Mouse (Mus musculus) embryonic facial prominence, embryonic 11.5 days (tissue): ENCODE results near the gene Mctp2. TPM values are rescaled to one million over a fixed set of nuclear protein-coding genes. Genes with fewer than 3 reads are reported as not detected.

Source experiments
- ATAC-seq: fragments of 200-750 bp; cut with Nextera tagmentation; replicated peaks from 2 replicates; pipeline ENCODE4 v1.8.0; 2017; ENCODE audit warnings: low read depth; ENCODE audit not compliant: insufficient number of reproducible peaks, low FRiP score, low TSS enrichment
- DNase-seq: peaks from one replicate; pipeline ENCODE4 v3.0.0-alpha.2; 2015; ENCODE audit warnings: low spot score
- H3K27ac ChIP-seq: fragments of 300-500 bp; sonication (generic); replicated peaks from 2 replicates; pipeline ENCODE4 v1.5.1; 2014; ENCODE audit warnings: mild to moderate bottlenecking, low read depth, low read length, control low read depth
- H3K27me3 ChIP-seq: fragments of 300-500 bp; sonication (generic); 2 replicates; pipeline ENCODE4 v1.6.1; 2014; ENCODE audit warnings: mild to moderate bottlenecking, low read length, moderate library complexity, mixed read lengths; ENCODE audit not compliant: control insufficient read depth, insufficient read depth
- H3K36me3 ChIP-seq: fragments of 300-500 bp; sonication (generic); replicated peaks from 2 replicates; pipeline ENCODE4 v1.6.1; 2014; ENCODE audit warnings: low read depth, mild to moderate bottlenecking, low read length, moderate library complexity, mixed read lengths; ENCODE audit not compliant: control insufficient read depth, insufficient read depth
- H3K4me1 ChIP-seq: fragments of 300-500 bp; sonication (generic); 2 replicates; pipeline ENCODE4 v1.6.1; 2014; ENCODE audit warnings: low read length, mixed read lengths; ENCODE audit not compliant: control insufficient read depth, insufficient read depth
- H3K4me2 ChIP-seq: fragments of 300-500 bp; sonication (generic); 2 replicates; pipeline ENCODE4 v1.6.1; 2014; ENCODE audit warnings: low read depth, mild to moderate bottlenecking, control low read depth, low read length, moderate library complexity
- H3K4me3 ChIP-seq: fragments of 300-500 bp; sonication (generic); 2 replicates; pipeline ENCODE4 v1.5.1; 2014; ENCODE audit warnings: low read depth, low read length, control low read depth
- H3K9ac ChIP-seq: fragments of 300-500 bp; sonication (generic); replicated peaks from 2 replicates; pipeline ENCODE4 v1.6.1; 2014; ENCODE audit warnings: mild to moderate bottlenecking, control low read depth, low read length
- H3K9me3 ChIP-seq: fragments of 300-500 bp; sonication (generic); replicated peaks from 2 replicates; pipeline ENCODE4 v1.6.1; 2016; ENCODE audit warnings: mild to moderate bottlenecking, low read length, inconsistent platforms, mixed read lengths; ENCODE audit not compliant: control insufficient read depth
- WGBS: fragments of 180-500 bp; shearing (Covaris S2); extraction: QIAGEN DNeasy Blood & Tissue Kit; methylation state at CpG from one replicate; pipeline ENCODE4 v1.1.7; 2014; 5-methylcytosine and 5-hydroxymethylcytosine counted together
- polyA plus RNA-seq: library from polyadenylated mRNA; unstranded; fragments of >200 nt; fragmentation: Nextera tagmentation; extraction: Ambion mirVana; gene quantifications from 2 replicates; pipeline ENCODE4 v1.2.1, GENCODE M21; 2014

The Mctp2 gene
- polyA plus RNA-seq, 1 experiment from 2014 or later, result 0.52 TPM

DNA sequence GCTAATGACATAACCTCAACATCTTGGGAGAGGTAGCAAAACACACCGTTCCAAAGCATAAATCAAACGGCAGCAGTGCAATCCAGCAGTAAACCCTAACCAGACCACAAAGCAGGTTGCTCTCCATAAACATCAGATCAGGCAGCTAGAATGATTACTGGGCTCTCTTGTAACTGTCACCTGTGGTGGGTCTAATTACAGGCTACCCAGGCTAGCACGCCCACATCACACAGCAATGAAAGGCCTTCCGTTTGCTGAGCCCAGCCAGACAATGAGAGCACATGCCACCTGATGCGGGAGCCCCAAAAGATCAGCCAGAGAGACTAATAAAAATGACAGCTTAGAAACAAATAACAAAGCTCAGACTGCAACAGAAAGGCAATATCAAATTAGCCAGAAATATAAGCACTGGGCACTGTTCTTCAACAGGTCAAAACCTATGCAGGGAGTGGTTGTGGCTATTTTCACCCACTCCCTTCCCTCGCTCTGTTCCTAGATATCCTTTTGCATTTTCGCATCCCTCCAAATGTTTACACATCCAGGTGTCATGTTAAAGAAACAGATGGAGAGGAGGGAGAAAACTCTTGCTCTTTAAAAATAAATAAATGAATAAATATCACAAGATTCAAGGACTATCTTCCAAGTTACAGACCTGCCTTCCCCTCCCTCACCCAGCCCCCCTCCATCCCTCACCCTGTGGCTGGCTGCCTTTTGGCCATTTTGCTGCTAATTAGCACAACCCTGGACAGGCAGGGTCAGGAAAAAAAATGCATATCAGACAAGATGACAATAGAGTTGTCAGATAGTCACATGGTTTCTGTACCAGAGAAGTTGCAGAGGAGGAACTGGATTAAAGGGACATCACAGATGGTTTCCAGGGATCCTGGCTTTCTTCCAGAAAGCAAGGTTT is 155.4 kb downstream of the Mctp2 start:
- peak; percentile 28 for DNase-seq

DNA sequence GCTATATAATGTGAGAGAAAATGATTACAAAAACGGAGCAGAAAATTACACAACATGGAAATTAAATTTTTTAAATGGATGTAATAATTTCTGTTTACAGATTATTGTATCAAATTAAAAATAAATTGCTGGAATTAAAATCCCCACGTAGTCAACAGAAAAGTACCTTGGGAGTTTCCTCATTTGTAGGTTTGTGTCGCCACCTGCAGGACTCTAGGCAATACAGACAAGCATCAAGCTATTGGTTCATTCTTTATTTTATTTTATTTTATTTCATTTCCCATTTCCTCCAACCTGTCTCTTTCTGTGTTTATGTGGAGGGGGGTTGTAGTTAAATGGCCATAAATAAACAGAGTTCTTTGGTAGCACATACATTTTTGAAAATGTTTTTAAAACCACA is 157.3 kb downstream of the Mctp2 start:
- Histone ChIP-seq H3K4me3 (no peak overlapping the region), H3K27ac (no peak overlapping the region), H3K4me1 (peaks cover 2% of the 10 kb centered on the region), H3K9me3 (no peaks in the 10 kb centered on the region), H3K9ac (no peak overlapping the region), H3K27me3 (no peaks in the 10 kb centered on the region), H3K4me2 (no peak overlapping the region), H3K36me3 (no peaks in the 10 kb centered on the region)
- peak; percentile 71 for DNase-seq
- ATAC-seq, result no peak
- 23% methylated on average over 3 of the region's 3 CpGs for WGBS

More for the DNA sequence above, 155.4 kb downstream of the Mctp2 start:
- H3K27me3 ChIP-seq, result no peaks in the 10 kb centered on the region
- no peaks in the 10 kb centered on the region for H3K9me3 ChIP-seq
- no peak overlapping the region for H3K4me2 ChIP-seq
- H3K36me3 ChIP-seq, result no peaks in the 10 kb centered on the region
- H3K27ac ChIP-seq, result no peak overlapping the region
- H3K9ac ChIP-seq, result no peak overlapping the region
- no peaks in the 10 kb centered on the region; the same call in 1 of the 2 replicates for H3K4me1 ChIP-seq
- no peak for ATAC-seq
- 43% methylated on average over 7 of the region's 7 CpGs for WGBS
- H3K4me3 ChIP-seq, result no peak overlapping the region

DNA sequence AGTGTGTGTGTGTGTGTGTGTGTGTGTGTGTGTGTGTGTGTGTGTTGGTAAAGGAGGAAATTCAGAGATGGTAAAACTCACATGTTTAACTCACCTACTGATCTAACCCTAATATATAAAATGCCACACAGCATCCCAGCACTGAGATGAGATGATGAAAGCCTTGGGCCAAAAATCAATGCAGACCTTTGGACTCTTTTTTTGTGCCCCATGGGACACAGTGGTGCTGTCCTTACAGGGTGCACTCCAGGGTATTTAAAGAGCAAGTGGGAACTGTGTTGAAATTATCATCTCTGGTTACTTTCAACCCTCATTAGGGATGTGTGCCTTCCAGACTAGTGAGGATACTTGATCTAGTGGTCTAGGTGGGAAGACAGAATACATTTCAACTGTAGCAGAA is 159.6 kb downstream of the Mctp2 start:
- DNase-seq, result no peak
- H3K4me1 ChIP-seq, result peaks cover 2% of the 10 kb centered on the region
- no peak overlapping the region for H3K27ac ChIP-seq
- no peaks in the 10 kb centered on the region for H3K27me3 ChIP-seq
- no peak for ATAC-seq
- no peaks in the 10 kb centered on the region for H3K9me3 ChIP-seq
- no peak overlapping the region for H3K9ac ChIP-seq
- H3K36me3 ChIP-seq, result no peaks in the 10 kb centered on the region
- H3K4me3 ChIP-seq, result no peak overlapping the region
- H3K4me2 ChIP-seq, result no peak overlapping the region

GRCm38 (mm10) chr7:72145726-72146520 is 160.5 kb downstream of the Mctp2 start:
- DNase-seq, result no peak
- no peak overlapping the region for H3K4me2 ChIP-seq
- no peak overlapping the region for H3K4me3 ChIP-seq
- WGBS, result 78% methylated on average over 17 of the region's 17 CpGs
- H3K27ac ChIP-seq, result no peak overlapping the region
- no peaks in the 10 kb centered on the region for H3K27me3 ChIP-seq
- ATAC-seq, result no peak
- peaks cover 2% of the 10 kb centered on the region for H3K4me1 ChIP-seq
- H3K9me3 ChIP-seq, result no peaks in the 10 kb centered on the region
- no peaks in the 10 kb centered on the region for H3K36me3 ChIP-seq
- no peak overlapping the region for H3K9ac ChIP-seq

DNA sequence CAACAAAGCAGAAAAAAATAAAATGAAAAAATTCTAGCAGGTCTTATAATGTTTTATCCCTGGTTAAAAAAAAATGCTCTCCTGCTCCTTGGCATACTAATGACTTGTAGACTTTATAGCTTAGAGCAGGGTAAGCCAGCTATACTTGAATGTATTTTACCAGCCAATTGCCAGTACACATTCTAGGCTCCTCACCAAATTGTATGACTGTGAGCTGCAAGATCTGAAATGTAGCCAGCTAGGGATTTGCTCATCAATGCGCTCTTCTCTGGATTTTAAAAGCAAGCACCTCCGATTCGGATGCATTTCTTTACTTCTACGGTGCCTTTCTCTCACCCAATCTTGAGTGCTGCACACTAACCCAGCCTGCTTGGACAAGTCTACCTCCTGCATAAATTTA is 167.7 kb downstream of the Mctp2 start:
- no peak overlapping the region for H3K27ac ChIP-seq

GRCm38 (mm10) chr7:72120986-72121385 is 185.4 kb downstream of the Mctp2 start:
- ATAC-seq (no peak), DNase-seq (no peak)
- H3K4me2 ChIP-seq, result no peak overlapping the region
- H3K9ac ChIP-seq, result no peak overlapping the region
- no peaks in the 10 kb centered on the region for H3K4me1 ChIP-seq
- WGBS, result 78% methylated on average over 7 of the region's 7 CpGs
- no peak overlapping the region for H3K27ac ChIP-seq
- no peaks in the 10 kb centered on the region for H3K27me3 ChIP-seq
- H3K4me3 ChIP-seq, result no peak overlapping the region
- H3K36me3 ChIP-seq, result no peaks in the 10 kb centered on the region
- no peaks in the 10 kb centered on the region for H3K9me3 ChIP-seq

More for the DNA sequence above, 167.7 kb downstream of the Mctp2 start:
- Histone ChIP-seq H3K4me1 (no peaks in the 10 kb centered on the region), H3K36me3 (no peaks in the 10 kb centered on the region), H3K9me3 (no peaks in the 10 kb centered on the region), H3K27me3 (no peaks in the 10 kb centered on the region), H3K4me2 (no peak overlapping the region), H3K9ac (no peak overlapping the region), H3K4me3 (no peak overlapping the region)
- ATAC-seq, result no peak
- WGBS, result 92% methylated on average over 4 of the region's 4 CpGs
- DNase-seq, result no peak

- DNase-seq, result no peak
- Histone ChIP-seq H3K4me2 (no peak overlapping the region), H3K9me3 (no peaks in the 10 kb centered on the region), H3K36me3 (no peaks in the 10 kb centered on the region), H3K4me1 (no peaks in the 10 kb centered on the region), H3K4me3 (no peak overlapping the region), H3K27me3 (no peaks in the 10 kb centered on the region), H3K9ac (no peak overlapping the region), H3K27ac (no peak overlapping the region)
- WGBS, result 87% methylated on average over 3 of the region's 3 CpGs
- no peak for ATAC-seq
These were observed 186.7 kb downstream of the Mctp2 start for GRCm38 (mm10) chr7:72119713-72120112.
